Mouse (Mus musculus) lung, postnatal 4 days (tissue): ENCODE measurements around the gene Agap1.

Experiments
- DNase-seq, 2 experiments: peaks; one replicate each; pipeline ENCODE4 v3.0.0; 2021

Gene Agap1

GRCm38 (mm10) chr1:89581766-89582125 is 127.1 kb downstream of the Agap1 start:
- DNase-seq: no peak

- no peak for DNase-seq
These were observed 128.8 kb downstream of the Agap1 start for GRCm38 (mm10) chr1:89583369-89583768.

DNA sequence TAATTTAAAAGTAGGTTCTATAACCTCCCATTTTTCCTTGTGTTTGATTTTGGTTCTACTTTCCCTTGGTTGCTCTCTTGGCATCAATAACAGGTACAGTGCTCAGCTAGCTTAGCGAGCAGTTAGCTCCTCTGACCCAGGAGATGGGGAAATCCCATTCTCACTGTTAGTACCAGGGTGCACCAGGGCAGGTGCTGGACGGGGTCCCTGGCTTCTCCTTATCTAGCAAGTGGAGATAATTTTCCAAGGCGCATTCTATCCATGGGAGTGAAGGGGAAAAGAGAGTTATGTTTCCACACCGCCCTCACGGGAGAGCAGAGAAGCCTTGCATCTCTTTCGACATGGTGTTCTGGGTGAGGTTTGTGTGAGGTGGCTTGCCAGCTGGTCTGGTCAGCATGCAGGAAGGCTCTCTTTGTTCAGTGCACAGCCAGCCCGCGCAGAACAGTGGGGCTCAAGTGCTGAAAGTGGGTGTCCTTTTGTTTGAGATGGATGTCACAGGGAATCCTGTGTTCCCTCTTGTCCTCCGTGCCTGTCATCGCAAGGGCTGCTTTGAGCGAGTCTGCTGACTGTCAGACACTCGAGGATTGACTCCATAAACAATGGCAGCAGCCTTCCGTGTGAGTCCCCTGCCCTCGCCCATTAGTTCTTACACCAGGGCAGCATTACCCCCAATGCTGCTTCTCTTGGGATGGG is 132.5 kb downstream of the Agap1 start:
- no peak for DNase-seq

- DNase-seq: no peak
These were observed 133.5 kb downstream of the Agap1 start for GRCm38 (mm10) chr1:89588154-89588553.

- DNase-seq: no peak
These were observed 136.4 kb downstream of the Agap1 start for GRCm38 (mm10) chr1:89590994-89591393.

- no peak for DNase-seq
These were observed 138.6 kb downstream of the Agap1 start for GRCm38 (mm10) chr1:89593219-89593618.

GRCm38 (mm10) chr1:89594999-89595398 is 140.4 kb downstream of the Agap1 start:
- DNase-seq: no peak

- peak in 1 of 2 experiments; percentile 51 for DNase-seq
These were observed 140.8 kb downstream of the Agap1 start for GRCm38 (mm10) chr1:89595421-89595820.

GRCm38 (mm10) chr1:89596223-89596622 is 141.6 kb downstream of the Agap1 start:
- no peak for DNase-seq

GRCm38 (mm10) chr1:89598906-89599305 is 144.3 kb downstream of the Agap1 start:
- DNase-seq: no peak

- DNase-seq: no peak
These were observed 145.6 kb downstream of the Agap1 start for GRCm38 (mm10) chr1:89599983-89600741.

DNA sequence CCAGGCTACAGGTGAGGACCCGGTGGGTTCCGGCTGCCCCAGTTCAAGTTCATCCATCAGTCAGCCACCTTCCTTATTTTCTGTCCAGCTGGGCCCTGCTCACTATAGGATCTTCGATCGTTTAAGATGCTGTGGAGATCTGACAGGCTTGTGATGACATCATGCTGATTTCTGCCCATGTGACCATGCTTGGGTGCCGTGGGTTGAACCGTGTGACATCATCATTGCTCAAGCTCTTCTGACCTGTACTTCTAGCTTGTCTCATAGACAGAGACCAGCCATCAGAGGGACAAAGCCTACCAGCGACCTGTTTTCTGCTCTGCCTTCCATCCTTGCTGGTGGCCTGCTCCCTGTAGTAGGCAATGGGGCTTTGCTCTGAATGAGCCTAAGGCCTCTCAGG is 146.7 kb downstream of the Agap1 start:
- no peak for DNase-seq

GRCm38 (mm10) chr1:89602879-89603278 is 148.3 kb downstream of the Agap1 start:
- no peak for DNase-seq

GRCm38 (mm10) chr1:89606612-89607011 is 152.0 kb downstream of the Agap1 start:
- peak; percentile 61 to 74 for DNase-seq

- DNase-seq: no peak
These were observed 154.2 kb downstream of the Agap1 start for GRCm38 (mm10) chr1:89608766-89609165.

DNA sequence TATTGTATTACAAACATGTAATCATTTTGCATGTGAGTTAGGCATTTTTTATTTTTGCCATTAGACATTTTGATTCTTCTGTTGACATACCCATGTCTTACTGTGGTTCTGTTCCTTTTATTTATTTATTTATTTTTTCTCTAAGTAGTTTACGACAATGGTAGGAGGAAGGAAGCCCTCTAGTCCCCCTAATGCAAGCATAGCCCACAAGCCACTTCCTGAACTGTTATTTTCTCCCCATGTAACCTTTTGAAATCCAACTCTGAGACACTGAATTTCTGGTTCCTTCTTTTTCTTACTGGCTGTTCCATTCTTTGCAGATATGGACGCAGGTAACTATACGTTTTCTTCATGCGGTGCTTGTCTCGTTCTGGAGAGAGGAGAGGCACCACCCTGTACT is 155.4 kb downstream of the Agap1 start:
- no peak for DNase-seq

DNA sequence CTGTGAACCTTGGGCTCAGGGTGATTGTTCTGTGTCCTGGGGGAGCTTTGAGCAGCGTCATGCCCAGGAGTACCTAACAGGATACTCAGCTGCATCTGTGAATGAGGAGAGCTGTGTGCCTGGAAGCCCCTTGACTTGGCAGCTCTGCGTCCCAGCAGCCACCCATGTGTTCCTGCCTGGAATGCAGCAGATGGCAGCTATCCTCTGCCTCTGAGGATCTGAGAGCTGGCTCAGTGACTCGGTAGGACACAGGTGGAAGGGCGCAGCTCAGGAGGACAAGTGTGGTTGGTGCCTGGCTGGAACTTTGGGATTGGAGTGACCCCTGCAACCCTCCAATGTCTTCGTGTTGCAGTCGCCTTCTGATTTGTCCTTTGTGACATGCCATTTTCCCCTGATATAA is 156.9 kb downstream of the Agap1 start:
- DNase-seq: no peak

- DNase-seq: no peak
These were observed 158.7 kb downstream of the Agap1 start for GRCm38 (mm10) chr1:89613234-89613870.

- no peak for DNase-seq
These were observed 161.9 kb downstream of the Agap1 start for GRCm38 (mm10) chr1:89616556-89616955.

GRCm38 (mm10) chr1:89617336-89617735 is 162.7 kb downstream of the Agap1 start:
- peak in 1 of 2 experiments; percentile 47 for DNase-seq

DNA sequence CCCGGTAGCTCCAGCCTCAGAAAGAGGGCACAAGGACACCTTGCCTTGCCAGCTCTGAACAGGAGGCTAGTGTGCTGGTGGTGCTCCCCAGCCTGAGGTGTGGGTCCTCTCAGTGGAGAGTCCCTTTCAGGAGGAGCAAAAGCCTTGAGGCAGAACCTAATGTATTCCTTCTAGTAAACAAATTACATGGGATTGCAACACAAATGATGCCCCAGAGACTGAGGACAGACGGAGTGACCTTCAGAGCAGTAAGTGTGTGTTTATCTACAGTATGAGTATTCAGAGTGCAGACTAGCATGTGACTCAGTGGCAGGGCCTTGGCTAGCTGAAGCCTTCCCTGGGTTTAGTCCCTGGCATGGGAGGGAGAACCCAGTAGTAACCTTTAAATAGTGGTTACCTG is 165.4 kb downstream of the Agap1 start:
- no peak for DNase-seq

- no peak for DNase-seq
These were observed 166.6 kb downstream of the Agap1 start for GRCm38 (mm10) chr1:89621014-89621791.

- peak; percentile 28 to 55 for DNase-seq
These were observed 167.3 kb downstream of the Agap1 start for GRCm38 (mm10) chr1:89621952-89622351.
